Mouse (Mus musculus) heart, embryonic 14.5 days (tissue): ENCODE measurements at regions not wholly inside any gene's neighbourhood (a gene's known extent, or its start where the extent isn't known, plus 50 kb on each side); places are given as distances from the start of the nearest gene placed in this dataset. TPM values are rescaled to one million over a fixed set of nuclear protein-coding genes. Genes with fewer than 3 reads are reported as not detected.
"Not testable (repeated sequence)": the region's sequence is repeated elsewhere in the genome, so short reads cannot be mapped to it uniquely, and the experiment has no call there.

Experiments used
- ATAC-seq: fragments of 200-750 bp; cut with Nextera tagmentation; 2 replicates; pipeline ENCODE4 v1.8.0; 2017; ENCODE audit warnings: low read depth, moderate TSS enrichment; ENCODE audit not compliant: insufficient number of reproducible peaks, insufficient read depth, low FRiP score
- H3K27ac ChIP-seq, 2 experiments: fragments of 200-500 bp in 1 of 2; fragments of 300-500 bp in 1 of 2; sonication (generic) in 1 of 2; replicated peaks in 1 of 2; 2 replicates each; pipeline ENCODE4 v1.5.1; 2012 to 2014; ENCODE audit warnings: low read depth in 2 of 2, low read length in 2 of 2, control low read depth in 1 of 2, mild to moderate bottlenecking in 1 of 2, mixed read lengths in 1 of 2; ENCODE audit not compliant: control insufficient read depth in 1 of 2, insufficient read depth in 1 of 2
- H3K27me3 ChIP-seq: fragments of 300-500 bp; sonication (generic); 2 replicates; pipeline ENCODE4 v1.6.1; 2014; ENCODE audit warnings: mild to moderate bottlenecking, low read length, control low read depth; ENCODE audit not compliant: control insufficient read depth, insufficient read depth
- H3K36me3 ChIP-seq: fragments of 300-500 bp; sonication (generic); 2 replicates; pipeline ENCODE4 v1.6.1; 2014; ENCODE audit warnings: mild to moderate bottlenecking, control low read depth, low read length, mixed read lengths; ENCODE audit not compliant: control insufficient read depth, insufficient read depth
- H3K4me1 ChIP-seq, 2 experiments: fragments of 200-500 bp in 1 of 2; fragments of 300-500 bp in 1 of 2; sonication (generic) in 1 of 2; 2 replicates each; pipeline ENCODE4 v1.6.1; 2012 to 2014; ENCODE audit warnings: low read length in 2 of 2, control low read depth in 1 of 2, mixed read lengths in 1 of 2; ENCODE audit not compliant: control insufficient read depth in 2 of 2, insufficient read depth in 2 of 2
- H3K4me2 ChIP-seq: fragments of 300-500 bp; sonication (generic); 2 replicates; pipeline ENCODE4 v1.6.1; 2014; ENCODE audit warnings: mild to moderate bottlenecking, low read length
- H3K4me3 ChIP-seq, 2 experiments: fragments of 200-500 bp in 1 of 2; fragments of 300-500 bp in 1 of 2; sonication (generic) in 1 of 2; 2 replicates each; pipeline ENCODE4 v1.5.1; 2012 to 2014; ENCODE audit warnings: low read length in 2 of 2, mild to moderate bottlenecking in 2 of 2, control low read depth in 1 of 2, low read depth in 1 of 2, moderate library complexity in 1 of 2; ENCODE audit not compliant: control insufficient read depth in 1 of 2, insufficient read depth in 1 of 2
- H3K9ac ChIP-seq: fragments of 300-500 bp; sonication (generic); 2 replicates; pipeline ENCODE4 v1.6.1; 2014; ENCODE audit warnings: mild to moderate bottlenecking, low read length
- H3K9me3 ChIP-seq: fragments of 300-500 bp; sonication (generic); 2 replicates; pipeline ENCODE4 v1.6.1; 2016; ENCODE audit warnings: low read length, control low read depth; ENCODE audit not compliant: control insufficient read depth
- WGBS: fragments of 180-500 bp; shearing (Covaris S2); extraction: QIAGEN DNeasy Blood & Tissue Kit; methylation state at CpG from one replicate; pipeline ENCODE4 v1.1.7; 2014; 5-methylcytosine and 5-hydroxymethylcytosine counted together
- microRNA-seq: library from miRNA; unstranded; fragments of <30 nt; microRNA quantifications from one replicate; pipeline ENCODE4, GENCODE M21; 2016

DNA sequence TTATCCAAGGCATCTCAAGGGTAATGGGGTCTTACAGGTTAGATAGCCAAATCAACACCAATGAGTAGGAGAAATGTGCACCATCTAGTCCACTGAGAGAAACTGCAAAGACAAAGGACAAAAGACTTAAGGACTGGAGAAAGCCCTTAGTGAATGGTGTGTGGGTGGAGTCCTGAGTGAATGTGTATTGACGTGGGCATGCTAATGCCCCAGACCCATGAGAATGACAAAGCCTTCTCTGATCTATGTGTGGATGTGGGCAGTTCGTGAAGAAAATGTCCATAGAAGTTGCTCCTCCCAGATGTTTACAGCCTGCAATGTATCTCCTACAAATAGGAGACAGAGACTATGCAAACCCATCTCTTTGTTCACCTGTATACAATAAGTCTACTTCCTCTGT lies 188.7 kb upstream of the Arx start:
- Histone ChIP-seq H3K27me3 (no peaks in the 10 kb centered on the region), H3K4me2 (no peak overlapping the region), H3K4me1 (no peaks in the 10 kb centered on the region), H3K36me3 (no peaks in the 10 kb centered on the region), H3K9ac (no peak overlapping the region), H3K9me3 (no peaks in the 10 kb centered on the region), H3K4me3 (no peak overlapping the region), H3K27ac (no peak overlapping the region)
- ATAC-seq, result no peak
- WGBS, result 65% methylated on average over 2 of the region's 2 CpGs

GRCm38 (mm10) chrX:93107930-93108567 lies 178.2 kb upstream of the Arx start:
- H3K9me3 ChIP-seq, result no peaks in the 10 kb centered on the region
- WGBS, result 66% methylated on average over 4 of the region's 4 CpGs
- no peak overlapping the region for H3K27ac ChIP-seq
- no peak overlapping the region for H3K4me2 ChIP-seq
- H3K9ac ChIP-seq, result no peak overlapping the region
- ATAC-seq, result no peak
- H3K4me1 ChIP-seq, result peaks cover 0 to 2% of the 10 kb centered on the region in 2 experiments; a peak in 1 of 4 replicates
- H3K36me3 ChIP-seq, result no peaks in the 10 kb centered on the region
- H3K4me3 ChIP-seq, result no peak overlapping the region
- no peaks in the 10 kb centered on the region for H3K27me3 ChIP-seq

- H3K9me3 ChIP-seq, H3K4me1 ChIP-seq, H3K27ac ChIP-seq, H3K4me2 ChIP-seq, ATAC-seq, H3K36me3 ChIP-seq, H3K4me3 ChIP-seq, H3K27me3 ChIP-seq, H3K9ac ChIP-seq: not testable (repeated sequence)
These were observed 131.9 kb upstream of the Arx start for GRCm38 (mm10) chrX:93154367-93154766.

GRCm38 (mm10) chrX:93159105-93159504 lies 127.1 kb upstream of the Arx start:
- Histone ChIP-seq H3K27me3 (no peaks in the 10 kb centered on the region), H3K4me3 (no peak overlapping the region), H3K9ac (no peak overlapping the region), H3K27ac (no peak overlapping the region), H3K4me2 (no peak overlapping the region), H3K36me3 (no peaks in the 10 kb centered on the region), H3K4me1 (no peaks in the 10 kb centered on the region), H3K9me3 (no peaks in the 10 kb centered on the region)
- ATAC-seq, result no peak

GRCm38 (mm10) chrX:93160956-93161355 lies 125.3 kb upstream of the Arx start:
- no peak overlapping the region for H3K27ac ChIP-seq
- no peaks in the 10 kb centered on the region for H3K36me3 ChIP-seq
- no peak for ATAC-seq
- no peaks in the 10 kb centered on the region for H3K27me3 ChIP-seq
- H3K9ac ChIP-seq, result no peak overlapping the region
- WGBS, result 40% methylated on average over 1 of the region's 1 CpGs
- H3K4me2 ChIP-seq, result no peak overlapping the region
- H3K4me1 ChIP-seq, result no peaks in the 10 kb centered on the region
- no peaks in the 10 kb centered on the region for H3K9me3 ChIP-seq
- no peak overlapping the region for H3K4me3 ChIP-seq

Small RNA genes lying in the stretch of these regions (microRNA-seq; reads per million reads assigned to microRNA genes)
- not detected for gene Gm24973
